Mouse (Mus musculus): ENCODE data around the gene Ccdc73.

DNA sequence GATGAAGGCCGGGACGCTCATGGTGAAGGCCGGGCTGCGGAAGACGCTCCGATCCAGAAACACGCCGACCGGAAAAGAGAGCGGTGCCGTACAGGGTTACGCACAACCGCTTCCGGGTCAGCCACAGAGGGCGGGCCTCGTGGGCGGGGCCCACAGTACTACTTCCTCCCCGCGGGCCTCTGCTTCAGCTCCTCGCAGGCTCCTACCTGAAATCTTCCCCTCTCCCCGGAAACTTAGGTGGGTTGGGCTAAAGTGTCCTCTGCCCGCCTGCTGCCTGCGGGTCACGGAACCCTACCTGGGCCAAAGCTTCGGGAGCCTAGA lies 149.3 kb downstream of the Ccdc73 start, which contains the start of gene Eif3m:
- TF ChIP-seq CTCF (conservative IDR thresholded peaks at IDR 0.05; ENCODE audit: insufficient read depth, insufficient read length, low read depth, low read length) (no peak), POLR2A (IDR thresholded peaks at IDR 0.05; ENCODE audit: low read depth, low read length) (no peak)
